ENCODE assay signal across 13 mouse cellular contexts in genomic region chr19:56677611-56678010, GRCm38 (mm10). TPM values are rescaled to one million over a fixed set of nuclear protein-coding genes. Genes with fewer than 3 reads are reported as not detected.
DNase-seq lines count a peak whose midpoint lies in the region; ATAC-seq and TF ChIP-seq lines count a peak whose summit lies in the region.
"Had no signal": no experiment of that assay in that cellular context is flagged by ENCODE, and none has a peak within 500 bp of the region (broad histone marks: within the 10 kb centered on the region; RNA-seq: fewer than 3 reads in every experiment).

No protein-coding gene starts in this region.

- no peaks in the 10 kb centered on the region for H3K27me3 ChIP-seq in lung, embryonic 14.5 days (ENCODE audit: insufficient read depth, low read length)
- H3K27me3 ChIP-seq in heart, embryonic 10.5 days (ENCODE audit: insufficient read depth, poor library complexity, severe bottlenecking), result no peaks in the 10 kb centered on the region
- no peaks in the 10 kb centered on the region for H3K27me3 ChIP-seq in limb, embryonic 15.5 days

- no peaks in the 10 kb centered on the region for H3K9me3 ChIP-seq in lung, embryonic 14.5 days (ENCODE audit: low read depth, low read length)
- no peaks in the 10 kb centered on the region for H3K9me3 ChIP-seq in heart, embryonic 10.5 days
- H3K9me3 ChIP-seq in limb, embryonic 15.5 days, result no peaks in the 10 kb centered on the region
- H3K9me3 ChIP-seq: hindbrain, embryonic 10.5 days had no signal

- H3K4me3 ChIP-seq in lung, embryonic 14.5 days (ENCODE audit: low read depth, low read length), result no peak overlapping the region
- no peak overlapping the region for H3K4me3 ChIP-seq in heart, embryonic 10.5 days
- no peak overlapping the region for H3K4me3 ChIP-seq in limb, embryonic 15.5 days
- H3K4me3 ChIP-seq: hindbrain, embryonic 10.5 days had no signal

- DNase-seq in adrenal gland, adult 2 months, result peak; percentile 38
- no peak for DNase-seq in adrenal gland, adult 8-10 months
- peak; percentile 76 for DNase-seq in lung, embryonic 14.5 days
- no peak for DNase-seq in lung, postnatal 14 days
- DNase-seq in heart, embryonic 10.5 days (ENCODE audit: low spot score), result no peak
- no peak for DNase-seq in natural killer cell, adult 2 months (ENCODE audit: low spot score in 2 of 2)
- DNase-seq in cerebellum, adult 11 months, result no peak
- DNase-seq: kidney, adult 9 months; right cerebral cortex, postnatal 25 days had no signal

- H3K9ac ChIP-seq in lung, embryonic 14.5 days, result no peak overlapping the region
- no peak overlapping the region for H3K9ac ChIP-seq in limb, embryonic 15.5 days

- no peak for TF ChIP-seq CTCF in lung, embryonic 14.5 days (IDR thresholded peaks at IDR 0.05; ENCODE audit: low read depth)

- no peaks in the 10 kb centered on the region for H3K36me3 ChIP-seq in lung, embryonic 14.5 days (ENCODE audit: insufficient read depth)
- no peaks in the 10 kb centered on the region for H3K36me3 ChIP-seq in heart, embryonic 10.5 days
- H3K36me3 ChIP-seq in limb, embryonic 15.5 days, result no peaks in the 10 kb centered on the region
- H3K36me3 ChIP-seq: hindbrain, embryonic 10.5 days had no signal

- H3K4me1 ChIP-seq in lung, embryonic 14.5 days (ENCODE audit: insufficient read depth), result 0 out of 2 replicates have a peak, but pooled peaks cover 2% of the 10 kb centered on the region
- H3K4me1 ChIP-seq in heart, embryonic 10.5 days, result peaks cover 43% of the 10 kb centered on the region
- peaks cover 34% of the 10 kb centered on the region for H3K4me1 ChIP-seq in limb, embryonic 15.5 days

- no peak overlapping the region; the same call in 1 of the 2 replicates for H3K27ac ChIP-seq in lung, embryonic 14.5 days (ENCODE audit: low read depth)
- peak overlapping the region; percentile 36; the same call in 1 of the 2 replicates for H3K27ac ChIP-seq in heart, embryonic 10.5 days
- H3K27ac ChIP-seq in limb, embryonic 15.5 days, result peak overlapping the region; percentile 69
- H3K27ac ChIP-seq: hindbrain, embryonic 10.5 days; macrophage had no signal

- no peak overlapping the region for H3K4me2 ChIP-seq in lung, embryonic 14.5 days
- H3K4me2 ChIP-seq in limb, embryonic 15.5 days, result no peak overlapping the region

- WGBS in lung, embryonic 14.5 days, result 28% methylated on average over 8 of the region's 8 CpGs
- WGBS in heart, embryonic 10.5 days, result 31% methylated on average over 8 of the region's 8 CpGs
- 30% methylated on average over 8 of the region's 8 CpGs for WGBS in limb, embryonic 15.5 days

- peak; percentile 56; the same call in 1 of the 2 replicates for ATAC-seq in lung, embryonic 14.5 days (ENCODE audit: insufficient read depth)
- ATAC-seq in limb, embryonic 15.5 days (ENCODE audit: insufficient number of reproducible peaks, low FRiP score, low TSS enrichment, low read depth), result no peak

RNA-seq across cellular contexts. Expression of gene Adrb1, which starts 44.4 kb away (rescaled TPM):
- 1 to 10 TPM; 2.1 to 7.5 TPM for total RNA-seq in adrenal gland, adult 2 months (2021)
- polyA plus RNA-seq in adrenal gland, adult 2 months (2012; rRNA removed), result 9.5 and 13.9 TPM in 2 replicates
- 1 to 10 TPM; 1.5 to 3.1 (median 2.4) TPM for total RNA-seq in adrenal gland, adult 8-10 months (2022)
- 1.2 and 1.6 TPM in 2 replicates for polyA plus RNA-seq in lung, embryonic 14.5 days (2014; fragmentation: Nextera tagmentation; extraction: Ambion mirVana)
- 0.65 and 1.3 TPM in 2 replicates for polyA plus RNA-seq in heart, embryonic 10.5 days (2016; fragmentation: Nextera tagmentation; extraction: Ambion mirVana)
- 0.30 and 0.79 TPM in 2 replicates for polyA plus RNA-seq in limb, embryonic 15.5 days (2015; fragmentation: Nextera tagmentation; extraction: Ambion mirVana)
- total RNA-seq: common myeloid progenitor, adult 5-6 weeks had no signal

Comparison
In these comparisons a context has a peak if more than half of its experiments do, and no peak if none do; other contexts are left out.
1. DNase-seq: peak in adrenal gland, adult 2 months (single experiment) and lung, embryonic 14.5 days (single experiment); none in adrenal gland, adult 8-10 months (single experiment), lung, postnatal 14 days (single experiment), heart, embryonic 10.5 days (single experiment), natural killer cell, adult 2 months (0 of 2) and cerebellum, adult 11 months (single experiment).